Mouse (Mus musculus): ENCODE results near the gene Irf3. TPM values are rescaled to one million over a fixed set of nuclear protein-coding genes. Genes with fewer than 3 reads are reported as not detected.
A peak's percentile ranks its signal among the peaks of the same experiment; 100 is the strongest.

The Irf3 gene
- polyA plus RNA-seq, 1 experiment from 2014 or later = 56.8 TPM

- Histone ChIP-seq H3K4me2 (peak within 1 kb of the TSS; percentile 84), H3K27ac (replicated peaks) (peak within 1 kb of the TSS; percentile 76), H3K9ac (replicated peaks) (peak within 1 kb of the TSS; percentile 65), H3K9me3 (replicated peaks) (no peaks in the 10 kb centered on the region), H3K4me1 (peaks cover 34% of the 10 kb centered on the region), H3K36me3 (peaks cover 35% of the 10 kb centered on the region), H3K4me3 (replicated peaks) (peak within 1 kb of the TSS; percentile 60), H3K27me3 (replicated peaks) (no peaks in the 10 kb centered on the region)
- whole genome bisulfite sequencing = 5% methylated on average over 18 of the region's 18 CpGs
- ATAC-seq (ENCODE audit: low FRiP score) = no peak
Observed at GRCm38 (mm10) chr7:44998501-44998955, 1.1 kb downstream of the Irf3 start, which contains the start of gene Bcl2l12. TSS of gene Bcl2l12 (minus strand) at chr7:44998712.

GRCm38 (mm10) chr7:44999753-45000152 lies 2.3 kb downstream of the Irf3 start:
- H3K9me3 ChIP-seq (replicated peaks) = no peaks in the 10 kb centered on the region
- H3K36me3 ChIP-seq = peaks cover 44% of the 10 kb centered on the region
- H3K4me1 ChIP-seq = peaks cover 34% of the 10 kb centered on the region
- no peak overlapping the region for H3K9ac ChIP-seq (replicated peaks)
- peak overlapping the region; percentile 84; the same call in 1 of the 2 replicates for H3K4me2 ChIP-seq
- no peak overlapping the region for H3K27ac ChIP-seq (replicated peaks)
- no peaks in the 10 kb centered on the region for H3K27me3 ChIP-seq (replicated peaks)
- H3K4me3 ChIP-seq (replicated peaks) = no peak overlapping the region
- WGBS = 80% methylated on average over 11 of the region's 11 CpGs
- no peak for ATAC-seq (ENCODE audit: low FRiP score)

- 80% methylated on average over 21 of the region's 21 CpGs for WGBS
- H3K36me3 ChIP-seq = peaks cover 52% of the 10 kb centered on the region
- ATAC-seq (ENCODE audit: low FRiP score) = no peak
- H3K27me3 ChIP-seq (replicated peaks) = no peaks in the 10 kb centered on the region
- no peak overlapping the region for H3K27ac ChIP-seq (replicated peaks)
- no peak overlapping the region for H3K4me2 ChIP-seq
- no peak overlapping the region for H3K9ac ChIP-seq (replicated peaks)
- H3K4me3 ChIP-seq (replicated peaks) = no peak overlapping the region
- H3K4me1 ChIP-seq = peaks cover 34% of the 10 kb centered on the region
- H3K9me3 ChIP-seq (replicated peaks) = no peaks in the 10 kb centered on the region
Observed at GRCm38 (mm10) chr7:45000539-45001114, 3.2 kb downstream of the Irf3 start.

- 89% methylated on average over 7 of the region's 7 CpGs for WGBS
- Histone ChIP-seq H3K4me2 (no peak overlapping the region), H3K27ac (replicated peaks) (no peak overlapping the region), H3K36me3 (peaks cover 70% of the 10 kb centered on the region), H3K4me3 (replicated peaks) (no peak overlapping the region), H3K9ac (replicated peaks) (no peak overlapping the region), H3K27me3 (replicated peaks) (no peaks in the 10 kb centered on the region), H3K4me1 (peaks cover 24% of the 10 kb centered on the region), H3K9me3 (replicated peaks) (no peaks in the 10 kb centered on the region)
- no peak for ATAC-seq (ENCODE audit: low FRiP score)
Observed at GRCm38 (mm10) chr7:45002440-45002839, 5.0 kb downstream of the Irf3 start.

GRCm38 (mm10) chr7:45004546-45004945 lies 7.1 kb downstream of the Irf3 start:
- WGBS = 73% methylated on average over 3 of the region's 3 CpGs
- no peak overlapping the region for H3K4me2 ChIP-seq
- peaks cover 7% of the 10 kb centered on the region for H3K4me1 ChIP-seq
- no peaks in the 10 kb centered on the region for H3K27me3 ChIP-seq (replicated peaks)
- H3K9ac ChIP-seq (replicated peaks) = no peak overlapping the region
- no peaks in the 10 kb centered on the region for H3K9me3 ChIP-seq (replicated peaks)
- H3K27ac ChIP-seq (replicated peaks) = no peak overlapping the region
- H3K4me3 ChIP-seq (replicated peaks) = no peak overlapping the region
- ATAC-seq (ENCODE audit: low FRiP score) = no peak
- H3K36me3 ChIP-seq = peaks cover 91% of the 10 kb centered on the region

GRCm38 (mm10) chr7:45005321-45005992 lies 8.0 kb downstream of the Irf3 start:
- no peak overlapping the region for H3K9ac ChIP-seq (replicated peaks)
- no peaks in the 10 kb centered on the region for H3K9me3 ChIP-seq (replicated peaks)
- ATAC-seq (ENCODE audit: low FRiP score) = no peak
- whole genome bisulfite sequencing = 93% methylated on average over 6 of the region's 6 CpGs
- peaks cover 98% of the 10 kb centered on the region for H3K36me3 ChIP-seq
- no peak overlapping the region for H3K4me3 ChIP-seq (replicated peaks)
- H3K4me1 ChIP-seq = 0 out of 2 replicates have a peak, but pooled peaks cover 3% of the 10 kb centered on the region
- H3K27ac ChIP-seq (replicated peaks) = no peak overlapping the region
- no peaks in the 10 kb centered on the region for H3K27me3 ChIP-seq (replicated peaks)
- no peak overlapping the region for H3K4me2 ChIP-seq

GRCm38 (mm10) chr7:45006503-45006902 lies 9.1 kb downstream of the Irf3 start:
- Histone ChIP-seq H3K27me3 (replicated peaks) (no peaks in the 10 kb centered on the region), H3K4me2 (no peak overlapping the region), H3K36me3 (peaks cover 94% of the 10 kb centered on the region), H3K27ac (replicated peaks) (no peak overlapping the region), H3K4me3 (replicated peaks) (no peak overlapping the region), H3K9ac (replicated peaks) (no peak overlapping the region), H3K4me1 (no peaks in the 10 kb centered on the region), H3K9me3 (replicated peaks) (no peaks in the 10 kb centered on the region)
- no peak for ATAC-seq (ENCODE audit: low FRiP score)
- WGBS = 98% methylated on average over 12 of the region's 12 CpGs

- no peaks in the 10 kb centered on the region for H3K27me3 ChIP-seq (replicated peaks)
- H3K4me2 ChIP-seq = no peak overlapping the region
- no peaks in the 10 kb centered on the region for H3K4me1 ChIP-seq
- ATAC-seq (ENCODE audit: low FRiP score) = no peak
- H3K27ac ChIP-seq (replicated peaks) = no peak overlapping the region
- no peaks in the 10 kb centered on the region for H3K9me3 ChIP-seq (replicated peaks)
- no peak overlapping the region for H3K4me3 ChIP-seq (replicated peaks)
- no peak overlapping the region for H3K9ac ChIP-seq (replicated peaks)
- H3K36me3 ChIP-seq = peaks cover 94% of the 10 kb centered on the region
- 97% methylated on average over 29 of the region's 29 CpGs for WGBS
Observed at GRCm38 (mm10) chr7:45007141-45007540, 9.7 kb downstream of the Irf3 start.

- WGBS = 96% methylated on average over 30 of the region's 30 CpGs
Observed at GRCm38 (mm10) chr7:45007846-45008245, 10.4 kb downstream of the Irf3 start.

GRCm38 (mm10) chr7:45008411-45008810 lies 11.0 kb downstream of the Irf3 start:
- Histone ChIP-seq H3K4me3 (replicated peaks) (no peak overlapping the region), H3K36me3 (peaks cover 94% of the 10 kb centered on the region), H3K9me3 (replicated peaks) (no peaks in the 10 kb centered on the region), H3K27me3 (replicated peaks) (no peaks in the 10 kb centered on the region), H3K27ac (replicated peaks) (no peak overlapping the region), H3K4me2 (no peak overlapping the region), H3K9ac (replicated peaks) (no peak overlapping the region), H3K4me1 (peaks cover 7% of the 10 kb centered on the region; the same call in 1 of the 2 replicates)
- ATAC-seq (ENCODE audit: low FRiP score) = no peak
- 95% methylated on average over 19 of the region's 19 CpGs for WGBS

More at GRCm38 (mm10) chr7:45007846-45008245, 10.4 kb downstream of the Irf3 start:
- Histone ChIP-seq H3K9me3 (replicated peaks) (no peaks in the 10 kb centered on the region), H3K4me2 (no peak overlapping the region), H3K36me3 (peaks cover 94% of the 10 kb centered on the region), H3K9ac (replicated peaks) (no peak overlapping the region), H3K27me3 (replicated peaks) (no peaks in the 10 kb centered on the region), H3K4me1 (0 out of 2 replicates have a peak, but pooled peaks cover 1% of the 10 kb centered on the region), H3K27ac (replicated peaks) (no peak overlapping the region), H3K4me3 (replicated peaks) (no peak overlapping the region)
- ATAC-seq (ENCODE audit: low FRiP score) = no peak

- no peaks in the 10 kb centered on the region for H3K27me3 ChIP-seq (replicated peaks)
- WGBS = 99% methylated on average over 6 of the region's 6 CpGs
- H3K4me1 ChIP-seq = peaks cover 33% of the 10 kb centered on the region
- H3K9me3 ChIP-seq (replicated peaks) = no peaks in the 10 kb centered on the region
- no peak overlapping the region for H3K9ac ChIP-seq (replicated peaks)
- H3K27ac ChIP-seq (replicated peaks) = no peak overlapping the region
- ATAC-seq (ENCODE audit: low FRiP score) = no peak
- no peak overlapping the region for H3K4me2 ChIP-seq
- H3K36me3 ChIP-seq = peaks cover 66% of the 10 kb centered on the region
- no peak overlapping the region for H3K4me3 ChIP-seq (replicated peaks)
Observed at GRCm38 (mm10) chr7:45012011-45012410, 14.6 kb downstream of the Irf3 start.

GRCm38 (mm10) chr7:45012824-45013223 lies 15.4 kb downstream of the Irf3 start:
- Histone ChIP-seq H3K9me3 (replicated peaks) (no peaks in the 10 kb centered on the region), H3K4me1 (peaks cover 39% of the 10 kb centered on the region), H3K4me3 (replicated peaks) (no peak overlapping the region), H3K27me3 (replicated peaks) (no peaks in the 10 kb centered on the region), H3K36me3 (peaks cover 58% of the 10 kb centered on the region), H3K4me2 (no peak overlapping the region), H3K9ac (replicated peaks) (no peak overlapping the region), H3K27ac (replicated peaks) (no peak overlapping the region)
- 84% methylated on average over 4 of the region's 4 CpGs for WGBS
- ATAC-seq (ENCODE audit: low FRiP score) = no peak
